Mouse (Mus musculus) MEL-GATA-1-ER (cell line): ENCODE measurements at regions not wholly inside any gene's neighbourhood (a gene's known extent, or its start where the extent isn't known, plus 50 kb on each side); places are given as distances from the start of the nearest gene placed in this dataset.
A peak's percentile ranks its signal among the peaks of the same experiment; 100 is the strongest.
"Not testable (repeated sequence)": the region's sequence is repeated elsewhere in the genome, so short reads cannot be mapped to it uniquely, and the experiment has no call there.

Experiments
- DNase-seq: peaks from one replicate; pipeline ENCODE4 v3.0.0-alpha.2; 2012; ENCODE audit warnings: low read depth; ENCODE audit errors: extremely low read depth

- DNase-seq, result peak; percentile 12
Measured at GRCm38 (mm10) chrX:91059251-91059650, 167.3 kb downstream of the Gm44 start.

- not testable (repeated sequence) for DNase-seq
Measured at GRCm38 (mm10) chrX:91085137-91085536, 193.2 kb downstream of the Gm44 start.
